Mouse (Mus musculus): ENCODE results near the gene Zfp1. TPM values are rescaled to one million over a fixed set of nuclear protein-coding genes. Genes with fewer than 3 reads are reported as not detected.

Zfp1 gene
- total RNA-seq, 2 experiments from 2014 or later, result 19.9 to 20.3 TPM

GRCm38 (mm10) chr8:111624081-111624852 is 18.9 kb upstream of the Zfp1 start:
- intact Hi-C loops (cut with DNase I), result loop anchor here (2.0 kb wide), 1 partner anchor 87 kb away; the partner anchor contains the start of gene Znrf1
- DNase-seq (ENCODE audit: low spot score in 2 of 2), result peak; percentile 39 to 42

GRCm38 (mm10) chr8:111624853-111625221 is 18.4 kb upstream of the Zfp1 start:
- intact Hi-C loops (cut with DNase I), result loop anchor here (2.0 kb wide), 1 partner anchor 88 kb away; the partner anchor contains the start of gene Znrf1
- no peak for DNase-seq (ENCODE audit: low spot score in 2 of 2)

- peak; percentile 63 to 76 for DNase-seq (ENCODE audit: low spot score in 2 of 2)
- intact Hi-C loops (cut with DNase I), result loop anchor here (2.0 kb wide), 1 partner anchor 89 kb away; the partner anchor contains the start of gene Znrf1
Measured at GRCm38 (mm10) chr8:111625694-111626527, 17.3 kb upstream of the Zfp1 start.

- peak; percentile 33 to 57 for DNase-seq (ENCODE audit: low spot score in 2 of 2)
- intact Hi-C loops (cut with DNase I), result no loop called here
Measured at GRCm38 (mm10) chr8:111626528-111626820, 16.7 kb upstream of the Zfp1 start.

GRCm38 (mm10) chr8:111626933-111627332 is 16.3 kb upstream of the Zfp1 start:
- intact Hi-C loops (cut with DNase I), result no loop called here
- no peak for DNase-seq (ENCODE audit: low spot score in 2 of 2)

GRCm38 (mm10) chr8:111627923-111628322 is 15.3 kb upstream of the Zfp1 start:
- DNase-seq (ENCODE audit: low spot score in 2 of 2), result no peak
- intact Hi-C loops (cut with DNase I), result no loop called here

GRCm38 (mm10) chr8:111628401-111628800 is 14.8 kb upstream of the Zfp1 start:
- intact Hi-C loops (cut with DNase I), result no loop called here

GRCm38 (mm10) chr8:111628894-111629501 is 14.2 kb upstream of the Zfp1 start:
- intact Hi-C loops (cut with DNase I), result no loop called here
- no peak for DNase-seq (ENCODE audit: low spot score in 2 of 2)

More at GRCm38 (mm10) chr8:111628401-111628800, 14.8 kb upstream of the Zfp1 start:
- no peak for DNase-seq (ENCODE audit: low spot score in 2 of 2)

- peak in 1 of 2 experiments; percentile 57 for DNase-seq (ENCODE audit: low spot score in 2 of 2)
- intact Hi-C loops (cut with DNase I), result no loop called here
Measured at GRCm38 (mm10) chr8:111630105-111630521, 13.1 kb upstream of the Zfp1 start, which contains the start of gene Ldhd. TSS of gene Ldhd (minus strand) at chr8:111630374.

GRCm38 (mm10) chr8:111631589-111631988 is 11.6 kb upstream of the Zfp1 start:
- DNase-seq (ENCODE audit: low spot score in 2 of 2), result peak in 1 of 2 experiments; percentile 53
- intact Hi-C loops (cut with DNase I), result no loop called here

GRCm38 (mm10) chr8:111632976-111633375 is 10.2 kb upstream of the Zfp1 start:
- intact Hi-C loops (cut with DNase I), result no loop called here
- no peak for DNase-seq (ENCODE audit: low spot score in 2 of 2)

- intact Hi-C loops (cut with DNase I), result no loop called here
- DNase-seq (ENCODE audit: low spot score in 2 of 2), result no peak
Measured at GRCm38 (mm10) chr8:111638086-111638485, 5.1 kb upstream of the Zfp1 start.

- intact Hi-C loops (cut with DNase I), result loop anchor here (5.0 kb wide), 1 partner anchor 104 kb away; the partner anchor contains the start of gene Znrf1
- peak in 1 of 2 experiments; percentile 49 for DNase-seq (ENCODE audit: low spot score in 2 of 2)
Measured at GRCm38 (mm10) chr8:111641064-111641463, 2.1 kb upstream of the Zfp1 start.

GRCm38 (mm10) chr8:111642496-111642895 is 705 bp upstream of the Zfp1 start:
- DNase-seq (ENCODE audit: low spot score in 2 of 2), result no peak
- intact Hi-C loops (cut with DNase I), result loop anchor here (5.0 kb wide), 1 partner anchor 105 kb away; the partner anchor contains the start of gene Znrf1

- no peak for DNase-seq (ENCODE audit: low spot score in 2 of 2)
- intact Hi-C loops (cut with DNase I), result loop anchor here (5.0 kb wide), 1 partner anchor 106 kb away; the partner anchor contains the start of gene Znrf1
Measured at GRCm38 (mm10) chr8:111642939-111643263, 300 bp upstream of the Zfp1 start.

- peak in 1 of 2 experiments; percentile 34 for DNase-seq (ENCODE audit: low spot score in 2 of 2)
- intact Hi-C loops (cut with DNase I), result loop anchor here (5.0 kb wide), 1 partner anchor 107 kb away; the partner anchor contains the start of gene Znrf1
Measured at GRCm38 (mm10) chr8:111644286-111645051, 1.3 kb downstream of the Zfp1 start.

- DNase-seq (ENCODE audit: low spot score in 2 of 2), result no peak
- intact Hi-C loops (cut with DNase I), result no loop called here
Measured at GRCm38 (mm10) chr8:111645715-111646114, 2.5 kb downstream of the Zfp1 start.

- intact Hi-C loops (cut with DNase I), result no loop called here
Measured at GRCm38 (mm10) chr8:111648834-111649233, 5.6 kb downstream of the Zfp1 start.

GRCm38 (mm10) chr8:111650651-111651050 is 7.5 kb downstream of the Zfp1 start:
- no peak for DNase-seq (ENCODE audit: low spot score in 2 of 2)
- intact Hi-C loops (cut with DNase I), result no loop called here

More at GRCm38 (mm10) chr8:111648834-111649233, 5.6 kb downstream of the Zfp1 start:
- DNase-seq (ENCODE audit: low spot score in 2 of 2), result no peak
